Mouse (Mus musculus) telencephalon, adult 2 months (tissue): ENCODE results near the gene Tmem270.

Source experiments
- DNase-seq: peaks from one replicate; pipeline ENCODE4 v3.0.0-alpha.2; 2011; ENCODE audit warnings: low read depth, low spot score

Tmem270 gene

DNA sequence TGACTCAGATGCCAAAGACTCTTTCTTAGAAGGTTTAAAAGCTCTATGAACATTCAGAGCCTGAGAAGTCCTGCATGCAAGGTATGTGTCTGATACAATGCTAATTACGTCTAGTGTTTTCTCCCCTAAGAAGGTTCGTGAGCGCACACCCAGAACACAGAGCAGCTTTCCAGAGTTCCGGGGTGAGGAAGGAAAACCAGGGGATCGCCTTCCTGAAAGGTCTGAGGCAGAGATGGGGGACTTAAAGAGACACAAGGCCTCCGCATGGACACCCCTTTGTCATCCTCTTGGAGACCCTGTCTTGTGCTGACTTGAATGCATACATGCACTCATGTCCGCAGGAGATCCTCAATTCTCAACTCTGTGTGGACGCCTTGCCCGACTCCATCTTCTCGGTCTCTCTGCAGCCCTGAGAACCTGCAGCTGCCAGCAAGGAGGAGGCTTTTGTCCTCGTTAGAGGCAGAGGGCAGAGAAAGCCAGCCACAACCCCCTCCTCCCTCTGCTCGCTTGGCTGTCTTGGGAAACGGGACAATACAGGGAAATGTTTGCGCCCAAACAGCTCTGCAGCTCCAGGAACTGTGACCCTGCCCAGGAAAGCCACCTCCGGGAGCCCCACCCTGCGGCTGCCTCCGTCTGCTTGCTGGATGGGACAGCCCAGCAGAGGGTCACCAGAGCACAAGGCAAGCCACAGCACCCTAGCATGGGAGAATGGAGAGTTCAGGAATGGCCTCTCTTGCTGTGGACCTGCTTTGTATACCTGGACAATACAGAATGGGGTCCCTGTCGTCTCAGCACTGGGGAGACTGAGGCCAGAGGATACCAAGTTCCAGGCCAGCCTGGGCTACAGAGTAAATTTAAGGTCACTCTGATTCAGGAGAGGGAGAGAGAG is 18.8 kb downstream of the Tmem270 start:
- no peak for DNase-seq

DNA sequence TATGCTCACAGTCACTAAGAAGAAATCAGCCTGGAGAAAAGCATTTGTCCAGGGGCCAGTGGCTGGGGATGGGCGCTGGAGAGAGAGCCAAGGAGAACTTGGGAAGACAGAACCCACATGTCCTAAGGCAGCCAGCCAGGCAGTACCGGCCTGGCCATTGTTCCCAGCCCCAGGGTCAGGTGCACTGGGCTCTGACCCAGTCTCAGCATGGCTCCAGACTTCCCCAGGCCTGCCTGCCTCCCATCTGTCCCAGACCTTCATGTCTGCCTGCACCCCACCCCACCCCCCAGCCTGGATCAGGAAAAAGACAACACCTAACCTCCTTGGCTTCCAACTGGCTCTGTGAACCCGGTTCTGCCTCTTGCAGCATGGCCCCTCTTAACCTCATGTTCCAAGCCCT is 23.5 kb downstream of the Tmem270 start:
- no peak for DNase-seq

DNA sequence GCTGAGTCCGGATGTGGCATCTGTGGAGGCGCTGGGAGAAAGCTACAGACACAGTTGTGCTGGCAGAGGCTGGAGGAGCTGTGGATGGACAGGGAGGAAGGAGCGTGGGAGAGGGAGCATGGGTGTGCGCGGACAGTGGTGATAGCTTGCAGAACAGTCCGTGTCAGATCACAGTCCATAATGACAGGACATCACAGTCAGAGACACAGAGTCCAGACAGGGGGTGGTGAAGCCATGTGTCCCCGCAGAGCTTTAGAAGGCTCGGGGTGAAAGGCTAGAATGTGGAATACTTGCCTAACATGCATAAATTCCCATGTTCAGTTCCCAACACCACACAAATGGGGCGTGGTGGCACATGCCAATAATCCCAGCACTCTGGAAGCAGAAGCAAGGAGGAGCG is 29.7 kb downstream of the Tmem270 start:
- DNase-seq: no peak

DNA sequence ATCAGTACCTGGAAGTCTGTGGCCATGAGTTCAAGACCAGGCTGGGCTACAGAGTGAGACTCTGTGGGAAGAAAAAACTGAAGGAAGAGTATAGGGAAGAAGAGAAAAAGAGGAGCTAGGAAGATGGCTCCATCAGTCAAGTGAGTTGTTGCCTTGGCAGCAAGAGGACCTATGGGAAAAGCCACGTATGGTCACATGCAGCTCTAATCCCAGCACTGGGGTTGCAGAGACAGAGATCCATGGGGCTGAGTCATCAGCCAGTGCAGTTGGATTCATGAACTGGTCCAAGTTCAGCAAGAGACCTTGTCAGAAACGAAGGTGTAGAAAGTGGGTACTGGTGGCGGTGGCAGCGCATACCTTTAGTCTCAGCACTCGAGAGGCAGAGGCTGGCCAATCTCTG is 31.3 kb downstream of the Tmem270 start:
- no peak for DNase-seq

DNA sequence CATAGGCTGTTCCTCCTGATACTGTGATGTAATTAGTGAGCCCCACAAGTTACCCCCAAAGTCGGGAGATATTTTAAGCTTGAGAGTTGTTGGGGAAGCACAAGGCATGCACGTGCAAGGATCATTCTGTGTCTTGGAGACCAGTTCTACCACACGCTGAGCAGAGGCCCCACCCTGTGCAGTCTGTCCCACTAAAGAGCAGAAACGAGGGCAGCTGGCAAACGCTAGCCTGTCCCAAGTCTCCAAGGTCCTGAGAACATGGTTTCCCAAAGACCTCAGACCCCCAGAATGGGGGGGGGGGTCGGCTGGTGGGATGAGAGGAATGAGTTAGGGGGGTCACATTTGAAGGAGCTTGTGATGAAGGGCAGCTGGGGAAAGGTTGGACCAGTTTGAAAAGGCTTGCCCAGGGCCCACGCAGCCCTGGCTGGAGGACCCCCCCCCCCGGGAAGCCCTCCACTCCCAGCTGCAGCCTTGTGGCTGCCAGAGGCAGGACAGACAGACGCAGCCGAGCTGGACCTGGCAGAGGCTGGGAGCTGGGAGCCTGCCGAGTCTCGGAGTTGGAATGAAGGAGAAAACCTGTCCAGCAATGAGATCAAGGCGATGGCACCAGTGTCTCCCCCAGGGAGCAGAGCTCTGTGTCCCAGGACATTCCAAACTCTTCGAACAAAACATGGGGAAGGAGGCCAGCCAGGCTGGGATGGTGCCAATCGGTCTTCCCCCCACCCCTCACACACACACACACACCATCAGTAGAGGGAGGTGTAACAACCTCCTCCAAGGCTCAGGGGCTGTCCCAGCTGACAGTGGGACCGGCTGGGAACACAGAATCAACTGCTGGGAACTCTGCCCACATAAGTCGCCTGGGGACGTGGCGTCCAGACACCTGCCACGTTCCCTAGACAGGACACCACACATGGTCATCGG is 32.3 kb downstream of the Tmem270 start:
- DNase-seq: no peak

DNA sequence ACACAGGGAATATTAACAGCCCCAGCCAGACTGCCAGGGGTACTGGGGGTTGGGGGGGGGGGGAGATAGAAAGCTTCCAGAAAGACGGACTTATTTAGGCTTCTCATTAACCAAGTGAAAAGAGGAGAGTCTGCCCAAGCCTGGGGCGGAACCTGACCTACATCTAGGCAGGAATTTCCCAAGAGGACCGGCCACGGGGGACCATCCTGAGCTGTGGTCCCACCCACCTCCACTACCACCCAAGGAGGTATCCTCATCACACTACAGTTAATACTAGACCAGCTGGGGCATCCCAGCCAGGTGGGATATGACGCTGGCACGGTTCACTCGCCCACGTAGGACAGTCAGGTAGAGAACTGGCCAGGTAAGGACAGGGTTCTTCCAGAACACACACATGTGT is 33.5 kb downstream of the Tmem270 start:
- DNase-seq: no peak

DNA sequence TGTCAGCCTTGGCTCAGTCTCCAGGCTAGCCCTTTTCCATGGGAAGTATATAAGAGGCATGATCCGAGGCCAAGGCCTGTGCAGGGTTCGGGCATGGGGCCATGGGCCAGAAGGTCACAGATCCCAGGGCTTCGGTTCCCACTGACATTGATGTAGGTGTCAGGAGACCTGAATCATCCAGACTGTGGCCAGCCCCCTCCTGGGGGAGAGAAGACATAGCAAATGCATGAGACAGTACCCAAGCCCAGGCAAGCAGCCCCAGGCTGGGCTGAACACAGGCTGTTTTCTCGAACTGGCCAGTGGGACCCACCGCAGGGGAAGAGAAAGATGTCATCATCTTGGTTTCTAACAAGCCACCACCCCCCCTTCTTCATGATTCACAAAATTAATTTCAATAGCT is 33.9 kb downstream of the Tmem270 start:
- no peak for DNase-seq

DNA sequence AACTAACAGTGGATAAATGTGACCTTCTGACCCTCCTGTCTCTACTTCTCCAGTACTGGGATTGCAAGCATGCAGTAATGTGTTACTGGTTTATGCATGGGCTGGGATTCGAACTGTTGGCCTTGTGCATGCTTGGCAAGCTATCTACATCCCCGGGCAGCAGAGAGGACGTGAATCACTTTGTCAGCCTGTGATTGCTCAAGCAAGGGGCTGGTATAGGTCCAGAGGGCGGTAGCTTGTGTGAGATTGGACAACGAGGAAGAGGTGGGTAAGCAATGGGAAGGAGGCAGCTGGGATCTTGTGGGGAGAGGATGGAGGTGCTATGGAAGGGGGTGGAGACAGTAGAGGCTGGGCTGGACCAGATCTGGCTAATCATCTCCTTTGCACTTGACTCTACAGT is 38.0 kb downstream of the Tmem270 start:
- no peak for DNase-seq

DNA sequence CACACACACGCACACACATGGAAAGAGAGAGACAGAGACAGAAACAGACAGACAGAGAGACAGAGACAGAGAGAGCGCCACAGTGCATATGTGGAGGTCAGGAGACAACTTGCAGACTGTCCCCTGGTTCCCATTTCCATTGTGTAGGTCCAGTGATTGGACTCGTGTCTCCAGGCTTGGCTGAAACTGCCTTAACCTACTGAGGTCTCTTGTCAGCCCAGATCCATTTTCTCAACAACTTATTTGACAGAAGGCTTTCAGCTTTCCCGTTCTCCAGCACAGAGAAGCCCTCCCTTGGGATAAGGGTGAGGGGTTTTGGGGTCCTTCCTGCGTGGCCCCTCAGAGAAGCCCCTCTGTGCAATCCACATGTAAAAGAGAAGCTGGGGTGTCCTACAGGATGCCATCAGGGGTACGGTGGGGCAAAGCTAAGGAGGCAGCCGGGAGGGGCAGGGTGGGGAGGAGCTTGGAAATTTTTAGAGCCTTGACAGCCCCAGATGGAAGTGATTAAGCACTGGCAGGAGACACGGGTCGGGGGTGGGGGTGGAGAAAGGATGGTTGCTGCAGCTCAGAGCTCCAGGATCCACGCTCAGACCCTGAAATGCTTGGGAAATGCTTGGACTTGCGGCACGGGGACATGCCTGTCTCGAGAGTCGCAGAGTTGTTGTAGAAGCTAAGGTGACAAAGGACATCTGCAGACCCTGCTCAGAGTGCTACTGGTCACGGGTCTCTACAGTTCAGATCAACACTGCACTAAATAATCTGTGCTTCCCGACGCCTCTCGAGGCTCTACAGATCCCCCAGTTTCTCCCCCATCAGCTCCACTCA is 39.0 kb downstream of the Tmem270 start:
- DNase-seq: no peak

DNA sequence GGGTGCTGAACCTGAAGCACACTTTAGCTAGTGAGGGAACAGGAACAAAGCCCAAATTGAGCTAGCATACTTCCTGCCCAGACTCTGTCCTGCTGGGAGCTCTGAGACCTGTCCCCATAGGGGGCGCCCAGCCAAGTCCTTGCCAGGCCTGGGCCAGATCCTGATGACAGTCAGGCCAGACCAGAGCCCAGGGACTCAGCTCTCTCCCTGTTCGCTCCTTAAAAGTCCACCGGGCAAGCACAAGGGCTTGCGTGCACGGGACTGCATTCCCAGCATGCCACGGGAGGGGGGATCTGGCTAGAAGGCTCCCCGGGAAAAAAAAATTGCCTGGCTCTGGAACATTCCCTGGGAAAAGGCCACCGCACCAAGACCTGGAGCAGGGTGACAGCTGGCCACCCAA is 41.4 kb downstream of the Tmem270 start:
- no peak for DNase-seq

DNA sequence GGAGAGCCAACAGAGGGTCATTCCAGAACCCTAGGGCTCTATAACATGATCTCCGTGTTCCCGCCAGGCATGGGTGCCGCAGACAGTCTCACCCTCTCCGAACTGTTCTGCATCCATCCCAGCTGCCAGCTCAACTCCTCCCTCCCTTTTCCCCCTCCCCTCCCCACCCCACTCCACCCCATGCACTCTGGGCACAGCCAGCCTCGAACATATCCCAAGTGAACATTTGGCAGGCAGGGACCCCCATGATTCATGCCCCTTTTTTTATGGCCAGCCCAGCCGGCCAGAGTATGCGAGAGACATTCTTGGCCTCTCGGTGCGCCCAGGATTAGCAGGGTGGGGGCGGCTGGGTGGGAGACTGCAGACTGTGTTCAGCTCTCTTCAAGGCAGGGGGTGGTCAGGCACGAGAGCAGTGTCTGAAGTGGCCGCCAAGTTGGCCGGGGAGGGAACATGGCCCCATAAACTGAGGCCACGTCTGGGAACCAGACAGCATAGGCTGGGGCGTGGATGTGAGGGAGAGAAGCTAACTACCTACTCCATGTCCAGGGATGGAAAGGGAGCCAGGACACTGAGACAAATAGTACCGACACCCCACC is 44.5 kb downstream of the Tmem270 start:
- no peak for DNase-seq

DNA sequence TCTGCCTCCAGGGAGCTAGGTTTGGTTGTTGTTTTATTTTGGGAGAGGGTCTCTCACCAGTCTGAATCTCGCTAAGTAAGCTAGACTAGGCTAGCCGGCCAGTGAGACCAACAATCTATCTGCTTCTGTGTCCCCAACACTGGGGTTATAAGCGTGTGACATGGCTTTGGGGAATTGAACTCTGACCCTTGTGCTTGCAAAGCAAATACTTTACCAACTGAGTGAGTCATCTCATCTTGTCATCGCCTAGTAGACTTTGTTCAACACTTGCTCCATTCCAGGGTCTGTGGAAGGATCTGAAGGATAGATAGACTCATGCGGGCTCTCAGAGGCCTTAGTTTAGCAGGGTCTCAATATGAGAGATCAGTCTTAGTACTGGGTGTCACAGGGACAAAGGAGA is 47.3 kb downstream of the Tmem270 start:
- no peak for DNase-seq

DNA sequence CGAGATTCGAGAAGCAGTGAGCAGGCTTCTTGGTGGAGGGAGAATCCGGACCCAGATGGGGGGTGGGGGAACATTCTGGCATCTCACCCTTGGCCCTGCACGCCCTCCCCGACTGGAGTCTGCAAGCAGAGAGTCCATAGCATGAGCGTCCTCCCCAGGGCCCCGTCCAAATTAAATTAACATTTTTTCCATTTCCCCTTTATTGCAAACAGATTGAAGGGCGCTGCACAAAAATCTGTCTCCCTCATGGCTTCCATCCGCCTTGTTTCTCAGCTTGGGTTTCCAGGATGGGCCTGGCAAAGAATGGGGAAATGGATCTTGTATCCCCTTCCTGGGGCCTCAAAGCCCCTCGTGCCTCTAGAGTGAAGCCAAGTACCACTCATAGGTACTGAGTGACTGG is 48.2 kb downstream of the Tmem270 start:
- no peak for DNase-seq

DNA sequence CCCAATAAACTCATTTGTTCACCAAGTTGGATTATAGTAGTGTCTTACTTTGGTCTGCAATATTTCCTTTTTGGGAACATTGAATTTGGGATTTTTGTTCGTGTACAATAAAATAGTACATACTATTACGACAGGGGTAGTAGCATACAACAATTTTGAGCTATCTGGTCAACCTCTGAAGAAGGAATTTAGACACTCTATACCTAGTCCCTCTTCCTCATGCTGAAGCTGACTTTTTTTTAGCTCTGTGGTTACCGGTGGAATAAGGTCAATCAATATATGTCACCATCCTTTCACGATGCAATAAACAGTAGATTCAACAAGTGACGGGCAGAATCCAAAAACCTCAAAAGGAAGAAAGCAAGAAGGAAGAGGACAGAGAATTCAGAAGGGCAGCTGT is 53.7 kb downstream of the Tmem270 start:
- DNase-seq: no peak
